Mouse (Mus musculus) neural tube, embryonic 11.5 days (tissue): ENCODE results near the gene Hpcal1. TPM values are rescaled to one million over a fixed set of nuclear protein-coding genes. Genes with fewer than 3 reads are reported as not detected.
"Not testable (repeated sequence)": the region's sequence is repeated elsewhere in the genome, so short reads cannot be mapped to it uniquely, and the experiment has no call there.

Source experiments
- ATAC-seq: fragments of 200-750 bp; cut with Nextera tagmentation; 2 replicates; pipeline ENCODE4 v1.8.0; 2017; ENCODE audit warnings: moderate number of reproducible peaks, mild to moderate bottlenecking, moderate TSS enrichment, moderate library complexity; ENCODE audit not compliant: insufficient read depth, low FRiP score, low TSS enrichment
- DNase-seq: peaks from one replicate; pipeline ENCODE4 v3.0.0-alpha.2; 2015; ENCODE audit warnings: low spot score
- H3K27ac ChIP-seq: fragments of 300-500 bp; sonication (generic); 2 replicates; pipeline ENCODE4 v1.5.1; 2014; ENCODE audit warnings: low read depth, mild to moderate bottlenecking, low read length
- H3K27me3 ChIP-seq: fragments of 300-500 bp; sonication (generic); 2 replicates; pipeline ENCODE4 v1.6.1; 2014; ENCODE audit warnings: mild to moderate bottlenecking, low read length, mixed read lengths; ENCODE audit not compliant: control insufficient read depth, insufficient read depth
- H3K36me3 ChIP-seq: fragments of 300-500 bp; sonication (generic); 2 replicates; pipeline ENCODE4 v1.6.1; 2014; ENCODE audit warnings: mild to moderate bottlenecking, low read length, moderate library complexity, mixed read lengths; ENCODE audit not compliant: control insufficient read depth, insufficient read depth
- H3K4me1 ChIP-seq: fragments of 300-500 bp; sonication (generic); 2 replicates; pipeline ENCODE4 v1.6.1; 2014; ENCODE audit warnings: low read length, mixed read lengths; ENCODE audit not compliant: control insufficient read depth, insufficient read depth
- H3K4me2 ChIP-seq: fragments of 300-500 bp; sonication (generic); 2 replicates; pipeline ENCODE4 v1.6.1; 2014; ENCODE audit warnings: low read depth, mild to moderate bottlenecking, moderate library complexity
- H3K4me3 ChIP-seq: fragments of 300-500 bp; sonication (generic); 2 replicates; pipeline ENCODE4 v1.5.1; 2014; ENCODE audit warnings: low read depth, low read length
- H3K9ac ChIP-seq: fragments of 300-500 bp; sonication (generic); 2 replicates; pipeline ENCODE4 v1.6.1; 2014; ENCODE audit warnings: mild to moderate bottlenecking, low read length
- H3K9me3 ChIP-seq: fragments of 300-500 bp; sonication (generic); 2 replicates; pipeline ENCODE4 v1.6.1; 2016; ENCODE audit warnings: low read length; ENCODE audit not compliant: control insufficient read depth
- WGBS: fragments of 180-500 bp; shearing (Covaris S2); extraction: QIAGEN DNeasy Blood & Tissue Kit; methylation state at CpG from one replicate; pipeline ENCODE4 v1.1.7; 2014; 5-methylcytosine and 5-hydroxymethylcytosine counted together
- polyA plus RNA-seq: library from polyadenylated mRNA; unstranded; fragments of >200 nt; fragmentation: Nextera tagmentation; extraction: Ambion mirVana; gene quantifications from 2 replicates; pipeline ENCODE4 v1.2.1, GENCODE M21; 2014

Gene Hpcal1
- polyA plus RNA-seq, 1 experiment from 2014 or later = 42.3 TPM

DNA sequence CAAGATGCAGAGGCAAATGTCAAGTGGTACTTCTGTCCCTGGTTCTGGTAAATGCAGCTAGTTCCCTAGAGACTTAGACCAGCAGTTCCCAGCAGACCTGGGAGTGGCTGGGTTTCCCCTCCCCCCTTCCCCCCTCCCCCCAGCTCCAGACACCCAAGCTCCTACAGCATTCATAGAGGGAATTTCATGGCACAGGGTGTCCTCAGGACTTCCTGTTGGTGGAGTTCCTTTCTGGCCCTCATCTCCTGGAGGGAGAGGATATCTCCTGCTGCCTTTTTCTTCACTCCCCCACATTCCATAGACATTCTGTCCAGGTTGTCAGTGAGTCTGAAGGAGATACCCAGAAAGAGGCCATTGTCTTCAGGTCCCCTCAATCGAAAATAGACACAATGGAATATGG, 76.9 kb downstream of the Hpcal1 start:
- not testable (repeated sequence) for H3K27ac ChIP-seq, DNase-seq, H3K9ac ChIP-seq, H3K27me3 ChIP-seq, H3K36me3 ChIP-seq, H3K4me1 ChIP-seq, H3K4me2 ChIP-seq, ATAC-seq, H3K4me3 ChIP-seq, H3K9me3 ChIP-seq
- 79% methylated on average over 1 of the region's 1 CpGs for WGBS

DNA sequence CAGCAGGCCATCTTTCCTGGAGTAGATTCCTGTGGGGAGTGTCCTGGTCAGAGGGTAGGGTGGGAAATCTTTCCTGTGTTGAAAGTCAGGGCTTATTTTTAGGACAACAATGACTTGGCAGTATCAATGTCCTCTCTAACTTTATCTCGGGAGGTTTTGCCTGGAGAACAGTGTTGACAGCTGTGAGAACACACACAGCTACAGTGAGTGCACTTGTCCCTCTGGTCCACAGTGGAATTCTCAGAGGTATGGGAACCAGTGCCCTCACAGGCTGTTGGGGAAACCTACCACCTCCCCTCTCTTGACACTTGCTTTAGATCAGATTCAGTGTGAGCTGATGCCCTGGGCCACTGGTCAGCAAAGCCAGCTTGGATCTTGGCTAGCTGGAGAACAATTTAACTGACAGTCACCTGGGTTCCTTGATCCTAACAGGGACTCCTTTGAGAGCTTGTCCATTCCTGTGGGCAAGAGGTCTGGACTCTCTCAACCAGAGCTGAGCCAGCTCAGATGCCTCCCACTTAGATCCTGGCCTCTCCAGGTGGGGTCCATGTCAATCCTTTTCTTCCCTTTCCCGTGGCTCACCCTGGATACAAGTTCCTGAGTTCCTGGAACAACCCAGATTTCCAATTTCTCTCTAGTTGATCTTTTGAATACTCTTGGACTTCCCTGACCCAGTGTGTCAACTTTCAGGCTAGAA, 79.0 kb downstream of the Hpcal1 start:
- WGBS = 66% methylated on average over 2 of the region's 2 CpGs
- Histone ChIP-seq H3K9ac (no peak overlapping the region), H3K9me3 (no peaks in the 10 kb centered on the region), H3K36me3 (no peaks in the 10 kb centered on the region), H3K4me2 (no peak overlapping the region), H3K27me3 (no peaks in the 10 kb centered on the region), H3K27ac (no peak overlapping the region), H3K4me1 (no peaks in the 10 kb centered on the region), H3K4me3 (no peak overlapping the region)
- no peak for ATAC-seq
- no peak for DNase-seq

DNA sequence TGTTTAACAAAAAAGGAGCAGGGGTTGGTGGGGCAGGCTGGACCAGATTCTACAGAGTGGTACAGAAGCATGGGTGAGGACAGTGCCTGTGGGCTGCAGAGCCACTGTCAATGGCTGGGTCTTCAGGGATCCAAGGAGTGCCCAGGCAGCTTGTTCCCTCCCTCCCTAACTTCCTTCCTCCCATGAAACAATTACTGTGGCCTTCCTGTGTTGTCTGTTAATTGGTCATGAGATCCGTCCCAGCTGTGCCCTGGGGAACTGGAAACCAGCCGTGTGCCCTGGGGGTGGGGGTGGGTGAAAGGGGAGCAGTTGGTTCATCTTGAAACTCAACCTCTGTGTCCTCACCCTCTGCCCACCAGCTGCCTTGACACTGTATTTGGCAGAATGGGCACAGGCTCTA, 79.9 kb downstream of the Hpcal1 start:
- Histone ChIP-seq H3K27ac (no peak overlapping the region), H3K27me3 (no peaks in the 10 kb centered on the region), H3K4me1 (no peaks in the 10 kb centered on the region), H3K9me3 (no peaks in the 10 kb centered on the region), H3K4me3 (no peak overlapping the region), H3K36me3 (no peaks in the 10 kb centered on the region), H3K4me2 (no peak overlapping the region), H3K9ac (no peak overlapping the region)
- ATAC-seq (no peak), DNase-seq (no peak)
- WGBS = 27% methylated on average over 2 of the region's 2 CpGs

DNA sequence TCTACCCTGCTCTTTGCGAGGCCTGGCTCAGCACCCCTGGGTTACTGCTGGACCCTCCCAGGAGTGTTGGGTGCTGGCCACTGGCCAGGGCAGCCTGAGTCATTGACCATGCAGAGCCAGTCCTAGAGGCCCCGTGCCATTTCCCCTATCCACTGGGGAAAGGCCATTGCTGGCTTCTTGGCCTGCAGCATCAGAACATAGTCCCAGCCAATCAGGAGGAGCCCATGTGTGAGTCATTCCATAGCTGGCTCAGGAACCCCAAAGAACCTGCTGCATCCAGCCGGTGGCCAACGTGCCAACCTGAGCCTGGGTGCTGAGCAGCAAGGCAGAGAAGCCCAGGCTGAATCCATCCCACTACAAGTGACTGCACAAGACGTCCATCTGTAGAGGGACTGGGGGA, 83.1 kb downstream of the Hpcal1 start:
- H3K4me3 ChIP-seq, H3K4me2 ChIP-seq, H3K9ac ChIP-seq, ATAC-seq, H3K27me3 ChIP-seq, H3K4me1 ChIP-seq, H3K27ac ChIP-seq, DNase-seq, H3K36me3 ChIP-seq, H3K9me3 ChIP-seq: not testable (repeated sequence)
- 88% methylated on average over 5 of the region's 5 CpGs for WGBS

DNA sequence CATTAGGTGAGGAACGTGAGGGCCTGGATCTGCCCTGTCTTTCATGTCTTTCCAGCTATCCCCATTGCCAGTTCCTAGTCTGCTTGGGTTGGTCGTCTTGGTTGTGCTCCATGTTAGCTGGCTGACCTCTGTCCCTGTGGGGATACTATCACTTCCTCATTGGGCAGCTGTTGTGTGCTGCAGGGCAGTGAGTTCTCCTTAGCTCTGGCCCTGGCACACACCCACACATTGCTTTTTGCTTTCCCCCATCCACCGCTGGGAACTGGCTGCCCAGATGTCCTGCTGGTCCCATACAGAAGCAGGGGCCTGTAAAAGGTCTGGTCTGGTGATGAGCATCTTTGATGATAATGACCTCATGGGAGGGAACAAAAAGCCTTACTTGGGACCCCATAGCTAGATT, 84.2 kb downstream of the Hpcal1 start:
- H3K27me3 ChIP-seq, DNase-seq, H3K4me2 ChIP-seq, ATAC-seq, H3K9me3 ChIP-seq, H3K9ac ChIP-seq, H3K27ac ChIP-seq, H3K36me3 ChIP-seq, H3K4me1 ChIP-seq, H3K4me3 ChIP-seq: not testable (repeated sequence)
- 61% methylated on average over 3 of the region's 3 CpGs for WGBS

DNA sequence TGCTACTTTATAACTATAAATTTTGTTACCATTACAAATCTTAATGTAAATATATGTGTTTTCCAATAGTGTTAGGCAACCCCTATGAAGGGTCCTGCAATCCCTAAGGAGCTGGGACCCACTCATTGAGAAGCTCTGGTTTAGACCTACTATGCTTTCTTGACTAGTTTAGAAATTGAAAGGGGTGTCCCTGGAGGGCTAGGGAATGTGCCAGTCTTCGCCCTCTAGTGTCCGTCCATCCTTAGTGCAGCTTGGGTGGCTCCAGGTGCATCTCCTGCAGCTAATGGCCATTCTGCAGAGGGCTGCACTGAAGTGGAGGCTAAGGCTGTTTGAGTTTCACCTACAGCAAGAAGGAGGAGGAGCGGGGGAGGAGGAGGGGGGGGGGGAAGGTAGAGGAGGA, 87.7 kb downstream of the Hpcal1 start:
- Histone ChIP-seq H3K27me3 (no peaks in the 10 kb centered on the region), H3K36me3 (no peaks in the 10 kb centered on the region), H3K27ac (no peak overlapping the region), H3K4me1 (no peaks in the 10 kb centered on the region), H3K4me2 (no peak overlapping the region), H3K9ac (no peak overlapping the region), H3K4me3 (no peak overlapping the region), H3K9me3 (no peaks in the 10 kb centered on the region)
- DNase-seq (peak; percentile 30), ATAC-seq (no peak)
- 10% methylated on average over 3 of the region's 3 CpGs for WGBS

DNA sequence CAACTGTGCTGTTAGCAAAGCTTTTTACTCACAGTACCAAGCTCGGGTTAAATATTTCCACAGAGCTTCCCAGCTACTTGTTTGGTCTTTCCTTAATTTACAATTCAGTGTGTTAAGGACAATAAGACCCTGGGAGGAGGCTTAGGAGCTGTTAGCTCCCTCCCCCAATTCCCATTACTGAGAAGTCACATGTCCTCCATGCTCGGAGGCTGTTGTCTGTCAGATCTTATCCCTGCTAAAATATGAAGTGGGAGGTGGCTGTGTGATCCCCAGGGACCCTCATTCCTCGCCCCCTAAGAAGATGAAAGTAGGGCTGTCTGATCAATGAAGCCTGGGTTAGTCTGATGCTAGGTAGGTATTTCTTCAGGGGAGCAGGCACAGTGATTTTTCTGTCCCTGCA, 88.4 kb downstream of the Hpcal1 start:
- DNase-seq = no peak
- no peak for ATAC-seq
- H3K9ac ChIP-seq = no peak overlapping the region

DNA sequence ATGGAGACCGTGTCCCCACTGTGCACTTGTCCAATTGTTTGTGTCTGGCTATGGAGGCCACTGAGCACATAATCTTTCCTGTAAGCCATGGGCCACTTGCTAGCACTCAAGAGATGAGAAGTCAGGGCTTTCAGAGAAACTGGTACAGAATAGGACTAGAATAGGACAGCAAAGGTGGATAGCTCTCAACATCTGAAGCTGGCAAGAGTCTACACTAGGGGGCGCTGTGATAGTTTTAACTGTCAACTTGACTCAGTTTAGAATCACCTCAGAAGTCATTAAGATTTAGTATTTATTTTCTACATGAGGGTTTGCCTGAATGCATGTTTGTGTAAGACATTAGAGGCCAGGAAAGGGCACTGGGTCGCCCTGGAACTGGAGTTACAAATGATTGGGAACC, 98.8 kb downstream of the Hpcal1 start:
- Histone ChIP-seq H3K9ac (no peak overlapping the region), H3K4me2 (no peak overlapping the region), H3K4me3 (no peak overlapping the region), H3K27ac (no peak overlapping the region), H3K27me3 (no peaks in the 10 kb centered on the region), H3K36me3 (no peaks in the 10 kb centered on the region), H3K9me3 (no peaks in the 10 kb centered on the region), H3K4me1 (no peaks in the 10 kb centered on the region)
- 58% methylated on average over 3 of the region's 3 CpGs for WGBS
- DNase-seq = no peak
- ATAC-seq = no peak

More for the DNA sequence above, 88.4 kb downstream of the Hpcal1 start:
- no peak overlapping the region for H3K4me3 ChIP-seq
- 23% methylated on average over 3 of the region's 3 CpGs for WGBS
- no peaks in the 10 kb centered on the region for H3K4me1 ChIP-seq
- H3K9me3 ChIP-seq = no peaks in the 10 kb centered on the region
- H3K4me2 ChIP-seq = no peak overlapping the region
- H3K36me3 ChIP-seq = no peaks in the 10 kb centered on the region
- no peaks in the 10 kb centered on the region for H3K27me3 ChIP-seq
- H3K27ac ChIP-seq = no peak overlapping the region

DNA sequence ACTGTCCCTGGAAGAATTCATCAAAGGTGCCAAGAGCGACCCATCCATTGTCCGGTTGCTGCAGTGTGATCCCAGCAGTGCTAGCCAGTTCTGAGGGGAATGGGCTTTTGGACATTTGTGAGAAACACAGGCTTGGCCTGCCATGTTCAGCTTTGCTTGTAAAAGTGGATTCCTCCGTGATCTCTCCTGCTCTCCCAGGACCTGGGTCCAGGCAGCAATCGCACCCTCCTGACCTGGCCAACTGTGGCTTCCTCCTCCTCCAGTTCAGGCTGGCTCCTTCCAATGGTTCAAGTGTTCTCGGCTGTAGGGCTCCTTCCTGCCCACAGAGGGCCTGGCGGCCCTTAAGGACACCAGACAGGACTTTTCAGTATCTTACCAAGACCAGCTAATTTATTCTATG, 100.5 kb downstream of the Hpcal1 start:
- ATAC-seq (no peak), DNase-seq (no peak)
- H3K27ac ChIP-seq = no peak overlapping the region
- H3K4me3 ChIP-seq = no peak overlapping the region
- 89% methylated on average over 6 of the region's 6 CpGs for WGBS
- no peaks in the 10 kb centered on the region for H3K36me3 ChIP-seq
- H3K9me3 ChIP-seq = no peaks in the 10 kb centered on the region
- no peaks in the 10 kb centered on the region for H3K27me3 ChIP-seq
- no peak overlapping the region for H3K4me2 ChIP-seq
- H3K9ac ChIP-seq = no peak overlapping the region
- H3K4me1 ChIP-seq = no peaks in the 10 kb centered on the region
